Comparison of ENCODE assay signal across 8 mouse cellular contexts in the genomic region with DNA sequence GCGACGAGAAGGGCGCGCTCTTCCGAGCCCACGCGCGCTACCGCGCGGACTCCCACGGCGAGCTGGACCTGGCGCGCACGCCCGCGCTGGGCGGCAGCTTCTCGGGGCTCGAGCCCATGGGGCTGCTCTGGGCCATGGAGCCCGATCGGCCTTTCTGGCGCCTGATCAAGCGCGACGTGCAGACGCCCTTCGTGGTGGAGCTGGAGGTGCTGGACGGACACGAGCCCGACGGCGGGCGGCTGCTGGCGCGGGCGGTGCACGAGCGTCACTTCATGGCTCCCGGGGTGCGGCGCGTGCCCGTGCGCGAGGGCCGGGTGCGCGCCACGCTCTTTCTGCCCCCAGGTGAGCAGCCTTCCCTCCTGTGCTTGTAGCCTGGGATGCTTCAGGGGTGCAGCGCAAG. TPM values are rescaled to one million over a fixed set of nuclear protein-coding genes. Genes with fewer than 3 reads are reported as not detected.
DNase-seq lines count a peak whose midpoint lies in the region; ATAC-seq lines count a peak whose summit lies in the region.
"Not testable (repeated sequence)": the region's sequence is repeated elsewhere in the genome, so short reads cannot be mapped to it uniquely, and the experiment has no call there.
"Had no signal": no experiment of that assay in that cellular context is flagged by ENCODE, and none has a peak within 500 bp of the region (broad histone marks: within the 10 kb centered on the region; RNA-seq: fewer than 3 reads in every experiment).

No protein-coding gene starts in this region.

- peaks cover 38% of the 10 kb centered on the region for H3K27me3 ChIP-seq in forebrain, embryonic 13.5 days
- H3K27me3 ChIP-seq in heart, embryonic 14.5 days (ENCODE audit: control insufficient read depth, insufficient read depth, low read length), result peaks cover 30% of the 10 kb centered on the region

- under 1% methylated on average over 42 of the region's 52 CpGs for WGBS in forebrain, embryonic 13.5 days
- 1% methylated on average over 38 of the region's 52 CpGs for WGBS in heart, embryonic 14.5 days

- peak overlapping the region; percentile 30; the same call in 1 of the 2 replicates for H3K9ac ChIP-seq in forebrain, embryonic 13.5 days
- peak overlapping the region; percentile 49 for H3K9ac ChIP-seq in heart, embryonic 14.5 days (ENCODE audit: low read length)

- H3K4me1 ChIP-seq in forebrain, embryonic 13.5 days; heart, embryonic 14.5 days (ENCODE audit: control insufficient read depth in 2 of 2, insufficient read depth in 2 of 2, low read length in 2 of 2): not testable (repeated sequence)

- not testable (repeated sequence) for ATAC-seq in forebrain, embryonic 13.5 days; heart, embryonic 14.5 days (ENCODE audit: insufficient number of reproducible peaks, insufficient read depth, low FRiP score, low read depth)

- H3K36me3 ChIP-seq in forebrain, embryonic 13.5 days (ENCODE audit: poor library complexity, severe bottlenecking); heart, embryonic 14.5 days (ENCODE audit: control insufficient read depth, insufficient read depth, low read length): not testable (repeated sequence)

- H3K4me2 ChIP-seq in forebrain, embryonic 13.5 days, result peak overlapping the region; percentile 68
- peak overlapping the region; percentile 76 for H3K4me2 ChIP-seq in heart, embryonic 14.5 days (ENCODE audit: low read length)

- intact Hi-C loops in left cerebral cortex, postnatal 4 days (cut with DNase I), result not testable (repeated sequence)

- peak; percentile 34 for DNase-seq in cerebellum, adult 11 months
- peak; percentile 30 to 39 for DNase-seq in kidney, adult 8-10 months
- DNase-seq in left cerebral cortex, postnatal 4 days, result peak; percentile 23
- peak; percentile 19 for DNase-seq in lung, postnatal 36 days
- peak; percentile 37 for DNase-seq in right cerebral cortex, postnatal 14 days

- H3K9me3 ChIP-seq in forebrain, embryonic 13.5 days (replicated peaks); heart, embryonic 14.5 days (ENCODE audit: control insufficient read depth, low read length): not testable (repeated sequence)

- H3K4me3 ChIP-seq in forebrain, embryonic 13.5 days, result peak overlapping the region; percentile 41
- H3K4me3 ChIP-seq in heart, embryonic 14.5 days (ENCODE audit: control insufficient read depth in 1 of 2, insufficient read depth in 1 of 2, low read depth in 1 of 2, low read length in 2 of 2), result peak overlapping the region; percentile 41 to 45

- not testable (repeated sequence) for H3K27ac ChIP-seq in forebrain, embryonic 13.5 days; heart, embryonic 14.5 days (replicated peaks in 1 of 2; ENCODE audit: control insufficient read depth in 1 of 2, insufficient read depth in 1 of 2, low read depth in 2 of 2, low read length in 2 of 2)

RNA-seq across cellular contexts. Expression of a gene that starts 0.5 kb away (rescaled TPM):
- polyA plus RNA-seq in forebrain, embryonic 13.5 days (2015; fragmentation: Nextera tagmentation; extraction: Ambion mirVana), result not detected in 2 replicates
- polyA plus RNA-seq in heart, embryonic 14.5 days (2014; fragmentation: Nextera tagmentation; extraction: Ambion mirVana), result not detected in 2 replicates
- total RNA-seq in left cerebral cortex, postnatal 4 days (2021), result under 1 TPM; 0.44 to 0.52 TPM

RNA-seq across cellular contexts. Expression of a gene that starts 17.6 kb away (rescaled TPM):
- 0.70 and 0.79 TPM in 2 replicates for polyA plus RNA-seq in forebrain, embryonic 13.5 days (2015; fragmentation: Nextera tagmentation; extraction: Ambion mirVana)
- 0.72 and 1.0 TPM in 2 replicates for polyA plus RNA-seq in heart, embryonic 14.5 days (2014; fragmentation: Nextera tagmentation; extraction: Ambion mirVana)
- under 1 TPM; 0.28 to 0.99 TPM for total RNA-seq in left cerebral cortex, postnatal 4 days (2021)

RNA-seq across cellular contexts. Expression of a gene that starts 30.8 kb away (rescaled TPM):
- not detected in 2 replicates for polyA plus RNA-seq in forebrain, embryonic 13.5 days (2015; fragmentation: Nextera tagmentation; extraction: Ambion mirVana)
- not detected in 2 replicates for polyA plus RNA-seq in heart, embryonic 14.5 days (2014; fragmentation: Nextera tagmentation; extraction: Ambion mirVana)
- total RNA-seq in left cerebral cortex, postnatal 4 days (2021), result not detected
- total RNA-seq: layer of hippocampus, adult 8-10 months had no signal

RNA-seq across cellular contexts. Expression of a gene that starts 30.9 kb away (rescaled TPM):
- 0.84 and 0.99 TPM in 2 replicates for polyA plus RNA-seq in forebrain, embryonic 13.5 days (2015; fragmentation: Nextera tagmentation; extraction: Ambion mirVana)
- 1.4 TPM in 2 replicates for polyA plus RNA-seq in heart, embryonic 14.5 days (2014; fragmentation: Nextera tagmentation; extraction: Ambion mirVana)
- total RNA-seq in left cerebral cortex, postnatal 4 days (2021), result 1 to 10 TPM; 3.1 to 3.5 TPM

RNA-seq across cellular contexts. Expression of a gene that starts 31.4 kb away (rescaled TPM):
- polyA plus RNA-seq in forebrain, embryonic 13.5 days (2015; fragmentation: Nextera tagmentation; extraction: Ambion mirVana), result 0.09 and 0.10 TPM in 2 replicates
- 0.30 and 0.32 TPM in 2 replicates for polyA plus RNA-seq in heart, embryonic 14.5 days (2014; fragmentation: Nextera tagmentation; extraction: Ambion mirVana)
- 1 to 10 TPM; 1.8 to 2.0 TPM for total RNA-seq in left cerebral cortex, postnatal 4 days (2021)
